Mouse (Mus musculus): ENCODE results near the gene Mospd3. TPM values are rescaled to one million over a fixed set of nuclear protein-coding genes. Genes with fewer than 3 reads are reported as not detected.
"Not testable (repeated sequence)": the region's sequence is repeated elsewhere in the genome, so short reads cannot be mapped to it uniquely, and the experiment has no call there.

Gene Mospd3
- total RNA-seq, 2 experiments from 2014 or later: 32.7 to 33.5 TPM

- DNase-seq (ENCODE audit: low spot score in 2 of 2): no peak
- intact Hi-C loops (cut with DNase I): no loop called here
Observed at GRCm38 (mm10) chr5:137627991-137628390, 27.1 kb upstream of the Mospd3 start.

GRCm38 (mm10) chr5:137623937-137624530 lies 23.2 kb upstream of the Mospd3 start:
- intact Hi-C loops (cut with DNase I): no loop called here
- DNase-seq (ENCODE audit: low spot score in 2 of 2): no peak

- DNase-seq (ENCODE audit: low spot score in 2 of 2): no peak
- intact Hi-C loops (cut with DNase I): no loop called here
Observed at GRCm38 (mm10) chr5:137615347-137615746, 14.5 kb upstream of the Mospd3 start.

GRCm38 (mm10) chr5:137614921-137615320 lies 14.1 kb upstream of the Mospd3 start:
- DNase-seq (ENCODE audit: low spot score in 2 of 2); intact Hi-C loops (cut with DNase I): not testable (repeated sequence)

GRCm38 (mm10) chr5:137613550-137613949 lies 12.7 kb upstream of the Mospd3 start, which contains the start of gene Pcolce:
Gene Pcolce (minus strand): TSS chr5:137613784.
- intact Hi-C loops (cut with DNase I): no loop called here
- no peak for DNase-seq (ENCODE audit: low spot score in 2 of 2)

GRCm38 (mm10) chr5:137613076-137613475 lies 12.2 kb upstream of the Mospd3 start:
- no peak for DNase-seq (ENCODE audit: low spot score in 2 of 2)
- intact Hi-C loops (cut with DNase I): no loop called here

GRCm38 (mm10) chr5:137611245-137611602 lies 10.4 kb upstream of the Mospd3 start:
- DNase-seq (ENCODE audit: low spot score in 2 of 2): no peak
- intact Hi-C loops (cut with DNase I): no loop called here

- DNase-seq (ENCODE audit: low spot score in 2 of 2): no peak
- intact Hi-C loops (cut with DNase I): no loop called here
Observed at GRCm38 (mm10) chr5:137610548-137611244, 9.8 kb upstream of the Mospd3 start.

GRCm38 (mm10) chr5:137610056-137610455 lies 9.2 kb upstream of the Mospd3 start:
- intact Hi-C loops (cut with DNase I): no loop called here
- no peak for DNase-seq (ENCODE audit: low spot score in 2 of 2)

GRCm38 (mm10) chr5:137609292-137609691 lies 8.4 kb upstream of the Mospd3 start:
- DNase-seq (ENCODE audit: low spot score in 2 of 2): no peak
- intact Hi-C loops (cut with DNase I): no loop called here

GRCm38 (mm10) chr5:137608654-137609190 lies 7.9 kb upstream of the Mospd3 start:
- intact Hi-C loops (cut with DNase I): no loop called here
- DNase-seq (ENCODE audit: low spot score in 2 of 2): no peak

- intact Hi-C loops (cut with DNase I): no loop called here
- no peak for DNase-seq (ENCODE audit: low spot score in 2 of 2)
Observed at GRCm38 (mm10) chr5:137607860-137608653, 7.2 kb upstream of the Mospd3 start.

GRCm38 (mm10) chr5:137601365-137601729 lies 489 bp upstream of the Mospd3 start:
- no peak for DNase-seq (ENCODE audit: low spot score in 2 of 2)
- intact Hi-C loops (cut with DNase I): loop anchor here (5.0 kb wide), 1 partner anchor 69 kb away; the partner anchor contains the start of genes Epo and Gnb2

GRCm38 (mm10) chr5:137600281-137600618 lies 608 bp downstream of the Mospd3 start:
- intact Hi-C loops (cut with DNase I): loop anchor here (5.0 kb wide), 1 partner anchor 68 kb away; the partner anchor contains the start of genes Epo and Gnb2

GRCm38 (mm10) chr5:137599600-137599999 lies 1.3 kb downstream of the Mospd3 start:
- intact Hi-C loops (cut with DNase I): no loop called here
- no peak for DNase-seq (ENCODE audit: low spot score in 2 of 2)

More at GRCm38 (mm10) chr5:137600281-137600618, 608 bp downstream of the Mospd3 start:
- DNase-seq (ENCODE audit: low spot score in 2 of 2): peak in 1 of 2 experiments; percentile 31

GRCm38 (mm10) chr5:137598100-137598826 lies 2.6 kb downstream of the Mospd3 start:
- no peak for DNase-seq (ENCODE audit: low spot score in 2 of 2)
- intact Hi-C loops (cut with DNase I): no loop called here

- no peak for DNase-seq (ENCODE audit: low spot score in 2 of 2)
- intact Hi-C loops (cut with DNase I): no loop called here
Observed at GRCm38 (mm10) chr5:137597625-137598024, 3.2 kb downstream of the Mospd3 start.

- DNase-seq (ENCODE audit: low spot score in 2 of 2): no peak
- intact Hi-C loops (cut with DNase I): no loop called here
Observed at GRCm38 (mm10) chr5:137596601-137597261, 4.1 kb downstream of the Mospd3 start.

- DNase-seq (ENCODE audit: low spot score in 2 of 2): no peak
- intact Hi-C loops (cut with DNase I): no loop called here
Observed at GRCm38 (mm10) chr5:137595921-137596320, 4.9 kb downstream of the Mospd3 start.
